Mouse (Mus musculus) embryonic facial prominence, embryonic 12.5 days (tissue): ENCODE results near the gene Ppp1r35. TPM values are rescaled to one million over a fixed set of nuclear protein-coding genes. Genes with fewer than 3 reads are reported as not detected.
A peak's percentile ranks its signal among the peaks of the same experiment; 100 is the strongest.
"Not testable (repeated sequence)": the region's sequence is repeated elsewhere in the genome, so short reads cannot be mapped to it uniquely, and the experiment has no call there.

Experiments used
- ATAC-seq: fragments of 200-750 bp; cut with Nextera tagmentation; 2 replicates; pipeline ENCODE4 v1.8.0; 2017; ENCODE audit not compliant: insufficient number of reproducible peaks, insufficient read depth, low FRiP score, low TSS enrichment
- H3K27ac ChIP-seq: fragments of 300-500 bp; sonication (generic); 2 replicates; pipeline ENCODE4 v1.5.1; 2016; ENCODE audit warnings: mild to moderate bottlenecking
- H3K27me3 ChIP-seq: fragments of 300-500 bp; sonication (generic); 2 replicates; pipeline ENCODE4 v1.6.1; 2016; ENCODE audit warnings: mild to moderate bottlenecking, moderate library complexity
- H3K36me3 ChIP-seq: fragments of 300-500 bp; sonication (generic); 2 replicates; pipeline ENCODE4 v1.6.1; 2016; ENCODE audit warnings: mild to moderate bottlenecking
- H3K4me1 ChIP-seq: fragments of 300-500 bp; sonication (generic); 2 replicates; pipeline ENCODE4 v1.6.1; 2016
- H3K4me2 ChIP-seq: fragments of 300-500 bp; sonication (generic); replicated peaks from 2 replicates; pipeline ENCODE4 v1.6.1; 2016; ENCODE audit warnings: mild to moderate bottlenecking, moderate library complexity
- H3K4me3 ChIP-seq: fragments of 300-500 bp; sonication (generic); 2 replicates; pipeline ENCODE4 v1.5.1; 2016; ENCODE audit warnings: mild to moderate bottlenecking
- H3K9ac ChIP-seq: fragments of 300-500 bp; sonication (generic); 2 replicates; pipeline ENCODE4 v1.6.1; 2016; ENCODE audit warnings: mild to moderate bottlenecking, moderate library complexity
- H3K9me3 ChIP-seq: fragments of 300-500 bp; sonication (generic); 2 replicates; pipeline ENCODE4 v1.6.1; 2016; ENCODE audit warnings: mild to moderate bottlenecking, moderate library complexity
- WGBS: fragments of 180-500 bp; shearing (Covaris S2); methylation state at CpG from one replicate; pipeline ENCODE4 v1.1.7; 2016; 5-methylcytosine and 5-hydroxymethylcytosine counted together
- polyA plus RNA-seq: library from polyadenylated mRNA; unstranded; fragments of >200 nt; fragmentation: Nextera tagmentation; extraction: Ambion mirVana; gene quantifications from 2 replicates; pipeline ENCODE4 v1.2.1, GENCODE M21; 2016

The Ppp1r35 gene
- polyA plus RNA-seq, 1 experiment from 2014 or later: 51.3 TPM

- no peaks in the 10 kb centered on the region for H3K9me3 ChIP-seq
- no peak overlapping the region for H3K27ac ChIP-seq
- no peaks in the 10 kb centered on the region for H3K27me3 ChIP-seq
- WGBS: 88% methylated on average over 7 of the region's 7 CpGs
- H3K4me2 ChIP-seq: no peak overlapping the region
- H3K9ac ChIP-seq: no peak overlapping the region
- H3K36me3 ChIP-seq: no peaks in the 10 kb centered on the region
- peaks cover 35% of the 10 kb centered on the region for H3K4me1 ChIP-seq
- no peak overlapping the region for H3K4me3 ChIP-seq
- ATAC-seq: no peak
Observed at GRCm38 (mm10) chr5:137744197-137744596, 34.5 kb upstream of the Ppp1r35 start.

- 4% methylated on average over 28 of the region's 28 CpGs for WGBS
- H3K36me3 ChIP-seq: peaks cover 4% of the 10 kb centered on the region; the same call in 1 of the 2 replicates
- H3K4me1 ChIP-seq: peaks cover 26% of the 10 kb centered on the region
- H3K27me3 ChIP-seq: no peaks in the 10 kb centered on the region
- H3K4me3 ChIP-seq: peak within 1 kb of the TSS; percentile 85
- peak; percentile 88 for ATAC-seq
- peak within 1 kb of the TSS; percentile 95 for H3K27ac ChIP-seq
- no peaks in the 10 kb centered on the region for H3K9me3 ChIP-seq
- peak within 1 kb of the TSS; percentile 78 for H3K9ac ChIP-seq
- H3K4me2 ChIP-seq: peak within 1 kb of the TSS; percentile 100
Observed at GRCm38 (mm10) chr5:137745214-137746171, 33.2 kb upstream of the Ppp1r35 start, which contains the start of gene Tsc22d4. Gene Tsc22d4 (plus strand): TSS chr5:137745730.

- H3K27ac ChIP-seq: peak overlapping the region; percentile 95
- peak overlapping the region; percentile 78 for H3K9ac ChIP-seq
- ATAC-seq: no peak
- no peaks in the 10 kb centered on the region for H3K9me3 ChIP-seq
- H3K36me3 ChIP-seq: peaks cover 8% of the 10 kb centered on the region
- peak overlapping the region; percentile 85 for H3K4me3 ChIP-seq
- WGBS: under 1% methylated on average over 20 of the region's 20 CpGs
- no peaks in the 10 kb centered on the region for H3K27me3 ChIP-seq
- peaks cover 26% of the 10 kb centered on the region for H3K4me1 ChIP-seq
- H3K4me2 ChIP-seq: peak overlapping the region; percentile 100
Observed at GRCm38 (mm10) chr5:137746282-137746850, 32.3 kb upstream of the Ppp1r35 start.

- peak overlapping the region; percentile 78 for H3K9ac ChIP-seq
- H3K36me3 ChIP-seq: peaks cover 14% of the 10 kb centered on the region
- peak overlapping the region; percentile 95 for H3K27ac ChIP-seq
- H3K9me3 ChIP-seq: no peaks in the 10 kb centered on the region
- under 1% methylated on average over 16 of the region's 16 CpGs for WGBS
- ATAC-seq: no peak
- peaks cover 23% of the 10 kb centered on the region for H3K4me1 ChIP-seq
- no peaks in the 10 kb centered on the region for H3K27me3 ChIP-seq
- peak overlapping the region; percentile 85 for H3K4me3 ChIP-seq
- H3K4me2 ChIP-seq: peak overlapping the region; percentile 100
Observed at GRCm38 (mm10) chr5:137746851-137747325, 31.8 kb upstream of the Ppp1r35 start.

- Histone ChIP-seq H3K9ac (peak overlapping the region; percentile 78), H3K36me3 (peaks cover 19% of the 10 kb centered on the region), H3K27ac (peak overlapping the region; percentile 95), H3K27me3 (no peaks in the 10 kb centered on the region), H3K4me1 (peaks cover 22% of the 10 kb centered on the region), H3K4me2 (peak overlapping the region; percentile 100), H3K9me3 (no peaks in the 10 kb centered on the region), H3K4me3 (peak overlapping the region; percentile 85)
- ATAC-seq: no peak
- WGBS: 4% methylated on average over 22 of the region's 26 CpGs
Observed at GRCm38 (mm10) chr5:137747326-137747961, 31.2 kb upstream of the Ppp1r35 start.

GRCm38 (mm10) chr5:137748130-137748770 is 30.4 kb upstream of the Ppp1r35 start:
- H3K36me3 ChIP-seq: peaks cover 26% of the 10 kb centered on the region
- peak overlapping the region; percentile 41; the same call in 1 of the 2 replicates for H3K9ac ChIP-seq
- peak overlapping the region; percentile 85 for H3K4me3 ChIP-seq
- peaks cover 22% of the 10 kb centered on the region for H3K4me1 ChIP-seq
- no peaks in the 10 kb centered on the region for H3K27me3 ChIP-seq
- H3K9me3 ChIP-seq: no peaks in the 10 kb centered on the region
- peak overlapping the region; percentile 100 for H3K4me2 ChIP-seq
- peak overlapping the region; percentile 95 for H3K27ac ChIP-seq
- 25% methylated on average over 5 of the region's 5 CpGs for WGBS
- no peak for ATAC-seq

- Histone ChIP-seq H3K4me1 (peaks cover 22% of the 10 kb centered on the region), H3K4me2 (peak overlapping the region; percentile 100), H3K27me3 (no peaks in the 10 kb centered on the region), H3K9me3 (no peaks in the 10 kb centered on the region), H3K9ac (0 out of 2 replicates have a peak overlapping the region, but pooled peaks have one; percentile 16), H3K27ac (0 out of 2 replicates have a peak overlapping the region, but pooled peaks have one; percentile 30), H3K36me3 (peaks cover 36% of the 10 kb centered on the region), H3K4me3 (0 out of 2 replicates have a peak overlapping the region, but pooled peaks have one; percentile 12)
- 53% methylated on average over 6 of the region's 6 CpGs for WGBS
- no peak for ATAC-seq
Observed at GRCm38 (mm10) chr5:137749196-137749836, 29.3 kb upstream of the Ppp1r35 start.

- not testable (repeated sequence) for ATAC-seq, H3K27me3 ChIP-seq, H3K9ac ChIP-seq, H3K4me3 ChIP-seq, H3K4me2 ChIP-seq, H3K9me3 ChIP-seq, H3K27ac ChIP-seq
- WGBS: 91% methylated on average over 6 of the region's 8 CpGs
- Histone ChIP-seq H3K36me3 (peaks cover 40% of the 10 kb centered on the region), H3K4me1 (peaks cover 22% of the 10 kb centered on the region)
Observed at GRCm38 (mm10) chr5:137750212-137750611, 28.4 kb upstream of the Ppp1r35 start.

GRCm38 (mm10) chr5:137751221-137751887 is 27.3 kb upstream of the Ppp1r35 start:
- Histone ChIP-seq H3K27me3 (no peaks in the 10 kb centered on the region), H3K27ac (no peak overlapping the region), H3K4me3 (no peak overlapping the region), H3K9me3 (no peaks in the 10 kb centered on the region), H3K4me2 (no peak overlapping the region), H3K4me1 (peaks cover 22% of the 10 kb centered on the region), H3K9ac (no peak overlapping the region), H3K36me3 (peaks cover 50% of the 10 kb centered on the region)
- ATAC-seq: no peak
- 94% methylated on average over 13 of the region's 13 CpGs for WGBS

GRCm38 (mm10) chr5:137751988-137752387 is 26.7 kb upstream of the Ppp1r35 start:
- peaks cover 52% of the 10 kb centered on the region for H3K36me3 ChIP-seq
- ATAC-seq: no peak
- peaks cover 22% of the 10 kb centered on the region for H3K4me1 ChIP-seq
- 91% methylated on average over 6 of the region's 6 CpGs for WGBS
- no peaks in the 10 kb centered on the region for H3K9me3 ChIP-seq
- H3K9ac ChIP-seq: no peak overlapping the region
- no peaks in the 10 kb centered on the region for H3K27me3 ChIP-seq
- H3K4me3 ChIP-seq: no peak overlapping the region
- no peak overlapping the region for H3K4me2 ChIP-seq
- no peak overlapping the region for H3K27ac ChIP-seq
